Mouse (Mus musculus) intestine, postnatal 0 days (tissue): ENCODE measurements around the gene Gpat3. TPM values are rescaled to one million over a fixed set of nuclear protein-coding genes. Genes with fewer than 3 reads are reported as not detected.

Experiments used
- ATAC-seq: fragments of 200-750 bp; cut with Nextera tagmentation; 2 replicates; pipeline ENCODE4 v1.8.0; 2017; ENCODE audit warnings: mild to moderate bottlenecking, moderate TSS enrichment, moderate library complexity
- H3K27ac ChIP-seq: fragments of 300-500 bp; sonication (generic); 2 replicates; pipeline ENCODE4 v1.5.1; 2014; ENCODE audit warnings: mild to moderate bottlenecking, low read depth, low read length, moderate library complexity
- H3K27me3 ChIP-seq: fragments of 300-500 bp; sonication (generic); replicated peaks from 2 replicates; pipeline ENCODE4 v1.6.1; 2014; ENCODE audit warnings: low read length, mixed read lengths; ENCODE audit not compliant: control insufficient read depth, insufficient read depth
- H3K36me3 ChIP-seq: fragments of 300-500 bp; sonication (generic); 2 replicates; pipeline ENCODE4 v1.6.1; 2014; ENCODE audit warnings: mild to moderate bottlenecking, moderate library complexity; ENCODE audit not compliant: control insufficient read depth, insufficient read depth
- H3K4me1 ChIP-seq: fragments of 300-500 bp; sonication (generic); replicated peaks from 2 replicates; pipeline ENCODE4 v1.6.1; 2014; ENCODE audit warnings: antibody characterized with exemption, low read length, mixed read lengths; ENCODE audit not compliant: control insufficient read depth, insufficient read depth
- H3K4me2 ChIP-seq: fragments of 300-500 bp; sonication (generic); replicated peaks from 2 replicates; pipeline ENCODE4 v1.6.1; 2014; ENCODE audit warnings: low read depth, mild to moderate bottlenecking, moderate library complexity
- H3K4me3 ChIP-seq: fragments of 300-500 bp; sonication (generic); 2 replicates; pipeline ENCODE4 v1.5.1; 2014; ENCODE audit warnings: low read depth, low read length
- H3K9ac ChIP-seq: fragments of 300-500 bp; sonication (generic); 2 replicates; pipeline ENCODE4 v1.6.1; 2014; ENCODE audit warnings: mild to moderate bottlenecking, low read depth, low read length
- H3K9me3 ChIP-seq: fragments of 300-500 bp; sonication (generic); 2 replicates; pipeline ENCODE4 v1.6.1; 2016; ENCODE audit warnings: mixed run types; ENCODE audit not compliant: control insufficient read depth
- CTCF ChIP-seq: sonication (generic); IDR thresholded peaks from 2 replicates; pipeline ENCODE4 v1.5.1; 2016; ENCODE audit warnings: low read depth, mild to moderate bottlenecking, control low read depth, antibody characterized with exemption, moderate library complexity
- WGBS: fragments of 180-500 bp; shearing (Covaris S2); extraction: QIAGEN DNeasy Blood & Tissue Kit; methylation state at CpG from one replicate; pipeline ENCODE4 v1.1.7; 2014; 5-methylcytosine and 5-hydroxymethylcytosine counted together
- polyA plus RNA-seq: library from polyadenylated mRNA; unstranded; fragments of >200 nt; fragmentation: Nextera tagmentation; extraction: Ambion mirVana; gene quantifications from 2 replicates; pipeline ENCODE4 v1.2.1, GENCODE M21; 2015

The Gpat3 gene
- polyA plus RNA-seq, 1 experiment from 2014 or later, result 41.7 TPM

GRCm38 (mm10) chr5:100864438-100864837 is 18.9 kb downstream of the Gpat3 start:
- peak; percentile 12; the same call in 1 of the 2 replicates for ATAC-seq
- Histone ChIP-seq H3K4me1 (peaks cover 9% of the 10 kb centered on the region; the same call in 1 of the 2 replicates), H3K9ac (0 out of 2 replicates have a peak overlapping the region, but pooled peaks have one; percentile 7), H3K36me3 (no peaks in the 10 kb centered on the region), H3K4me2 (no peak overlapping the region), H3K9me3 (no peaks in the 10 kb centered on the region), H3K27me3 (no peaks in the 10 kb centered on the region), H3K27ac (peak overlapping the region; percentile 57), H3K4me3 (no peak overlapping the region)
- WGBS, result 45% methylated on average over 6 of the region's 6 CpGs
- no peak for TF ChIP-seq CTCF

DNA sequence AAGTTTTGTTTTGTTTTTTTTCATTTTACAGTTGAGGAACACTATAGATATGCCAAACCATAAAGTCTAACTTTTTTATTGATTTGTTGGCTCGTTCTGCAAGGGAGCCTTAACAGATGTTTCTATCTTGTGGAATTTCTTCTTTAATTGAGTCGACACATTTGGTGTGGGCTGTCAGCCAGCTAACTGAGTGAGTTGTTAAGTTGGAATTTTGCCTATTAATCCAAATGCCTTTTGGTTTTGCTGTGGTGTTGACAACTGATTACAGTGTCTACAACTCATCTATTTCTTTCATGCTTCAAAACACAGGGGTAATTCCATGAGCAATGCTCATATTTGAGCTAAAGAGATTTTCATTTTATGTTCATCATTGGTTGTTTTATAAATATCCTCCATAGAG is 20.7 kb downstream of the Gpat3 start:
- Histone ChIP-seq H3K9ac (no peak overlapping the region), H3K27me3 (no peaks in the 10 kb centered on the region), H3K27ac (no peak overlapping the region), H3K4me2 (no peak overlapping the region), H3K4me3 (no peak overlapping the region), H3K36me3 (no peaks in the 10 kb centered on the region), H3K9me3 (no peaks in the 10 kb centered on the region), H3K4me1 (peaks cover 3% of the 10 kb centered on the region; the same call in 1 of the 2 replicates)
- no peak for ATAC-seq
- TF ChIP-seq CTCF, result no peak
- WGBS, result 21% methylated on average over 2 of the region's 2 CpGs

GRCm38 (mm10) chr5:100869197-100869895 is 23.8 kb downstream of the Gpat3 start:
- no peaks in the 10 kb centered on the region for H3K36me3 ChIP-seq
- peak; percentile 37; the same call in 1 of the 2 replicates for ATAC-seq
- WGBS, result 44% methylated on average over 4 of the region's 4 CpGs
- no peak overlapping the region for H3K4me3 ChIP-seq
- TF ChIP-seq CTCF, result no peak
- no peak overlapping the region for H3K9ac ChIP-seq
- H3K27ac ChIP-seq, result 0 out of 2 replicates have a peak overlapping the region, but pooled peaks have one; percentile 7
- H3K4me2 ChIP-seq, result peak overlapping the region; percentile 24
- H3K4me1 ChIP-seq, result peaks cover under 1% of the 10 kb centered on the region; the same call in 1 of the 2 replicates
- no peaks in the 10 kb centered on the region for H3K27me3 ChIP-seq
- H3K9me3 ChIP-seq, result no peaks in the 10 kb centered on the region

DNA sequence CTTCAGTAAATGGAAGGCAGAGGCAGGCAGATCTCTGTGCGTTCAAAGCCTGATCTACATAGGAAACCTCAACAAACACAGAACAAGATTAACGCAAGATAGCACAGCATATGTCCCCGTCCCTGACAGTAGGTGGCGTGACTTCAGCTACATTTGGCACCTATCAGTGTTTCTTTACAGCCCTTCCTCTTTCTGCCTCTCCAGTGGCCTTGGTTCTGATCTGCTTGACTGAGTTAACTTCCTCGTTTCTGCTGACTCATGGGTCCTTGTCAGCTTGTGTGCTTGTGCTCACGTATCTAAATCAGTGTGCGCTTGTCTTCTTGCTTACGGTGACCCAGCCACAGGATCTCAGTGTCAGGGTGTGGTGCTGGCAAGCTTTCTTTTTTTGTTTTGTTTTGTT is 26.5 kb downstream of the Gpat3 start:
- 64% methylated on average over 8 of the region's 8 CpGs for WGBS
- Histone ChIP-seq H3K4me1 (no peaks in the 10 kb centered on the region; the same call in none of the 2 replicates), H3K9ac (no peak overlapping the region), H3K9me3 (no peaks in the 10 kb centered on the region), H3K36me3 (no peaks in the 10 kb centered on the region), H3K4me3 (no peak overlapping the region), H3K27ac (no peak overlapping the region), H3K27me3 (no peaks in the 10 kb centered on the region), H3K4me2 (no peak overlapping the region)
- peak; percentile 37; the same call in 1 of the 2 replicates for ATAC-seq
- TF ChIP-seq CTCF, result peak; percentile 51

DNA sequence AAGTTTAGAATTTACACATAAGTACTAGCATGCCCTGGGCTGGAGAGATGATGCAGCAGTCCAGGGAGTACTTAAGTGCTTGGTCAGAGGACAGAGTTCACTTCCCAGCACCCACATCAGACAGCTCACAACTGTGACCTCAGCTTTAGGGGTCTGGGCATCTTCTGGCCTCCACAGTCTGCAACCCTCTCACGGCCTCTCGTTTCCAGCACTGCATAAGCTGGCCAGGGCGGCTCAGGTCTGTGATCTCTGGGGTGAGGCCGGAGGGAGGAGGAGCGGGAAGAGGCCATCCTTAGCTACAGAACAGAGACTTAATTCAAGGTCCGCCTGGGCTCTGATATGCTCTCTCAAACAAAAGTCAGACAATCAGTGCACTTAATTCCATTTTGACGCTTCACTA is 29.2 kb downstream of the Gpat3 start:
- no peak overlapping the region for H3K4me3 ChIP-seq
- no peak overlapping the region for H3K9ac ChIP-seq
- no peak for TF ChIP-seq CTCF
- no peaks in the 10 kb centered on the region for H3K27me3 ChIP-seq
- ATAC-seq, result peak; percentile 79
- no peak overlapping the region for H3K4me2 ChIP-seq
- no peaks in the 10 kb centered on the region for H3K36me3 ChIP-seq
- WGBS, result 53% methylated on average over 7 of the region's 7 CpGs
- H3K4me1 ChIP-seq, result no peaks in the 10 kb centered on the region; the same call in 1 of the 2 replicates
- H3K27ac ChIP-seq, result peak overlapping the region; percentile 77
- no peaks in the 10 kb centered on the region for H3K9me3 ChIP-seq

- WGBS, result 33% methylated on average over 10 of the region's 10 CpGs
- no peaks in the 10 kb centered on the region for H3K36me3 ChIP-seq
- H3K27ac ChIP-seq, result peak overlapping the region; percentile 77
- no peaks in the 10 kb centered on the region for H3K27me3 ChIP-seq
- no peaks in the 10 kb centered on the region for H3K9me3 ChIP-seq
- no peak for TF ChIP-seq CTCF
- no peak overlapping the region for H3K9ac ChIP-seq
- H3K4me2 ChIP-seq, result no peak overlapping the region
- ATAC-seq, result peak; percentile 74
- H3K4me1 ChIP-seq, result no peaks in the 10 kb centered on the region; the same call in 1 of the 2 replicates
- H3K4me3 ChIP-seq, result no peak overlapping the region
Measured at GRCm38 (mm10) chr5:100875180-100875579, 29.7 kb downstream of the Gpat3 start.
